Mouse (Mus musculus): ENCODE results near the gene Snx21. TPM values are rescaled to one million over a fixed set of nuclear protein-coding genes. Genes with fewer than 3 reads are reported as not detected.
A peak's percentile ranks its signal among the peaks of the same experiment; 100 is the strongest.

Gene Snx21
- polyA plus RNA-seq, 1 experiment from 2014 or later: 24.0 TPM

GRCm38 (mm10) chr2:164758692-164759091, 26.9 kb upstream of the Snx21 start:
- ATAC-seq (replicated peaks; ENCODE audit: low FRiP score): no peak
- no peak overlapping the region for H3K4me3 ChIP-seq (replicated peaks)

DNA sequence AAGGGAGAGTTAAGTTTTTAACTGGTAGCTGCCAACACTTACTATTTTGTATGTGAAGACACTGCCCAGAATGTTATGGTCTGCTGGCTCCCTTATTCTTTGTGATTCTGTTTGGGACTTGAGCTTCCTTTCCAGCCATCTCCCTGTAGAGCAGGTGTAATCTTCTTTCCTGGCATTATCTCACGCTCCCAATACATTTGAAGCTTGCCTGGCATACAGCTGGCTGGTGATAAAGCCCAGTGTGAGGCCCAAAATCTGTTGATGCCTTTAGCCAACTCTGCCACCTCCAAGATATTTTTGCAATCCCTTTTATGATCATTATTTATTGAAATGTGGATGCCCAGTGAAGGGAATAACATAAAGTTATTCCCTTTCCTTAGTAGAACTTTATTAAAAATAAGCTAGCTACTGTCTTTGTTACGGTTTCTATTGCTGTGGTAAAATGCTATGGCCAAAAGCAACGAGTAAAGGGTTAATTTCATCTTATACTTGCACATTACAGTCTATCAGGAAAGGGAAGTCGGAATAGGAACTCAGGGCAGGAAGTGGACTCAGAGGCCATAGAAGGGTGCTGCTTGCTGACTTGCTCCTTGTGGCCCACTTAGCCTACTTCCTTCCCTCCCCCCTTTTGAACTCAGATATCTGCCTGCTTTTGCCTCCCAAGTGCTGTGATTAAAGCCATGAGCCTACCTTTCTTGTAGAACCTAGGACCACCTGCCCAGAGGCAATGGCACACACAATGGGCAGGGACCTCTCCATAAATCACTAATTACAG, 25.4 kb upstream of the Snx21 start:
- H3K4me3 ChIP-seq (replicated peaks): no peak overlapping the region
- no peak overlapping the region for H3K27ac ChIP-seq
- no peaks in the 10 kb centered on the region for H3K9me3 ChIP-seq (replicated peaks)
- H3K27me3 ChIP-seq: no peaks in the 10 kb centered on the region
- peaks cover 94% of the 10 kb centered on the region for H3K36me3 ChIP-seq
- no peak overlapping the region for H3K4me2 ChIP-seq
- 82% methylated on average over 4 of the region's 4 CpGs for WGBS
- no peaks in the 10 kb centered on the region for H3K4me1 ChIP-seq
- H3K9ac ChIP-seq: no peak overlapping the region
- no peak for ATAC-seq (replicated peaks; ENCODE audit: low FRiP score)

More at GRCm38 (mm10) chr2:164758692-164759091, 26.9 kb upstream of the Snx21 start:
- Histone ChIP-seq H3K27ac (no peak overlapping the region), H3K9me3 (replicated peaks) (no peaks in the 10 kb centered on the region), H3K36me3 (peaks cover 100% of the 10 kb centered on the region), H3K4me1 (no peaks in the 10 kb centered on the region), H3K27me3 (no peaks in the 10 kb centered on the region), H3K9ac (no peak overlapping the region), H3K4me2 (no peak overlapping the region)
- WGBS: 36% methylated on average over 1 of the region's 1 CpGs

- Histone ChIP-seq H3K27me3 (no peaks in the 10 kb centered on the region), H3K27ac (no peak overlapping the region), H3K36me3 (peaks cover 94% of the 10 kb centered on the region), H3K9ac (no peak overlapping the region), H3K9me3 (replicated peaks) (no peaks in the 10 kb centered on the region), H3K4me1 (no peaks in the 10 kb centered on the region), H3K4me2 (no peak overlapping the region), H3K4me3 (replicated peaks) (no peak overlapping the region)
- peak; percentile 78 for ATAC-seq (replicated peaks; ENCODE audit: low FRiP score)
- WGBS: 94% methylated on average over 2 of the region's 2 CpGs
These were observed 24.1 kb upstream of the Snx21 start for GRCm38 (mm10) chr2:164761502-164761901.

- ATAC-seq (replicated peaks; ENCODE audit: low FRiP score): no peak
- 97% methylated on average over 4 of the region's 4 CpGs for WGBS
- no peak overlapping the region for H3K4me3 ChIP-seq (replicated peaks)
- peaks cover 94% of the 10 kb centered on the region for H3K36me3 ChIP-seq
- no peaks in the 10 kb centered on the region for H3K9me3 ChIP-seq (replicated peaks)
- no peak overlapping the region for H3K9ac ChIP-seq
- H3K27ac ChIP-seq: no peak overlapping the region
- H3K27me3 ChIP-seq: no peaks in the 10 kb centered on the region
- H3K4me2 ChIP-seq: no peak overlapping the region
- no peaks in the 10 kb centered on the region for H3K4me1 ChIP-seq
These were observed 23.7 kb upstream of the Snx21 start for GRCm38 (mm10) chr2:164761971-164762370.

- WGBS: 87% methylated on average over 7 of the region's 7 CpGs
- Histone ChIP-seq H3K4me1 (no peaks in the 10 kb centered on the region), H3K36me3 (peaks cover 94% of the 10 kb centered on the region), H3K9ac (no peak overlapping the region), H3K27ac (no peak overlapping the region), H3K9me3 (replicated peaks) (no peaks in the 10 kb centered on the region), H3K4me3 (replicated peaks) (no peak overlapping the region), H3K27me3 (no peaks in the 10 kb centered on the region), H3K4me2 (no peak overlapping the region)
- no peak for ATAC-seq (replicated peaks; ENCODE audit: low FRiP score)
These were observed 23.0 kb upstream of the Snx21 start for GRCm38 (mm10) chr2:164762593-164762992.

DNA sequence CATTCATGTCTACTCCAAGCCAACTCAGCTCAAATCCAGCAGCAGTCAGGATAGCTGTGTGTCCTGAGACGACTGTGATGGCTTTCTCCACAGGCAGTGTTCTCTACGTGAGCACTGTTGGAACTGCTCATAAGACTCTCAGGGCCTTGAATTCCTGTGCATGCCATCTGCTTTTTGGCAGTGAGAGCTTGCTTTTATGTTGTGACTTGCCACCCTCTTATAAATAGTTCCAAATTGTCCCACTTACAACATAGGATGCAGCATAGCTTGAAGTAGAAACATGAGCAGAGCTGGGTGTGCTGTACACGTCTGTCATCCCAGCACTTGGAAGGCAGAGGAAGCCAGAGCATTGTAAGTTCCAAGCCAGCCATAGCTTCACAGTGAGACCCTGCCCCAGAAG, 19.8 kb upstream of the Snx21 start:
- H3K36me3 ChIP-seq: peaks cover 71% of the 10 kb centered on the region
- no peak overlapping the region for H3K4me2 ChIP-seq
- H3K9ac ChIP-seq: no peak overlapping the region
- no peak overlapping the region for H3K27ac ChIP-seq
- 86% methylated on average over 3 of the region's 3 CpGs for WGBS
- peaks cover 13% of the 10 kb centered on the region for H3K4me1 ChIP-seq
- ATAC-seq (replicated peaks; ENCODE audit: low FRiP score): no peak
- no peaks in the 10 kb centered on the region for H3K27me3 ChIP-seq
- H3K9me3 ChIP-seq (replicated peaks): no peaks in the 10 kb centered on the region
- H3K4me3 ChIP-seq (replicated peaks): no peak overlapping the region

DNA sequence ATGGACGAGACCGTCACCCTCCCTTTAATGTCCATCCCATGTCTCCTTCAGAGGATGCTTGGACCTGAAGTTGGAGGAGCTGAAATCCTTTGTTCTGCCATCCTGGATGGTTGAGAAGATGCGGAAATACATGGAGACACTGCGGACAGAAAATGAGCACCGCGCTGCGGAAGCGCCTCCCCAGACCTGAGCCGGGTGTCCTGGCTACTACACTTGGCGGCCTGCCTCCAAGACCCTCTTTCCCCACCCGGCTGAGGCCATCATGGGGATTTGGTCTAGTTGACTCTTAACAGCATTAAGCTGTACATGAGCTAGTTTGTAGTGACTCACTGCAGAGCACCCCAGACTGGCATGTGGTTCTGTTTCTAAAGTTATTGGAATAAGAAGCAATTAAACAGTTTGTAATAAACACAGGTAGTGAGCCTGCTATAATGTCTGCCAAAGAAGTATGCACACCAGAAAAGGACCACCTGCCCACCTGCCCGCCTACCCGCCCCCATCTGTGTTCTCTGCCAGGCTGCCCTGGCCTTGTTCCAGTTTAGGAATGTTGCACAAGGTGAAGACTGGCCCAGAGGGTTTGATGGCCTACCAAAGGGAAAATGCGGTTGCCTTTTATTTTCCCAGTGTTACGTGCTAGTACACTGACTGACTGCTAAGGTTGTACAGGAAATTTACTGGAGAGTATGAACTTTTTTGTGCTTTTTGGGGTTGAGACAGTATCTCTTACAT, 17.6 kb upstream of the Snx21 start:
- Histone ChIP-seq H3K27me3 (no peaks in the 10 kb centered on the region), H3K4me1 (peaks cover 30% of the 10 kb centered on the region), H3K4me3 (replicated peaks) (no peak overlapping the region), H3K27ac (peak overlapping the region; percentile 25; the same call in 1 of the 2 replicates), H3K4me2 (no peak overlapping the region), H3K36me3 (peaks cover 71% of the 10 kb centered on the region), H3K9ac (no peak overlapping the region), H3K9me3 (replicated peaks) (no peaks in the 10 kb centered on the region)
- 87% methylated on average over 15 of the region's 15 CpGs for WGBS
- no peak for ATAC-seq (replicated peaks; ENCODE audit: low FRiP score)

- 2% methylated on average over 53 of the region's 53 CpGs for WGBS
- Histone ChIP-seq H3K4me2 (peak within 1 kb of the TSS; percentile 80), H3K27me3 (no peaks in the 10 kb centered on the region), H3K9ac (peak within 1 kb of the TSS; percentile 80), H3K4me3 (replicated peaks) (peak within 1 kb of the TSS; percentile 84), H3K9me3 (replicated peaks) (no peaks in the 10 kb centered on the region), H3K4me1 (peaks cover 34% of the 10 kb centered on the region), H3K36me3 (peaks cover 65% of the 10 kb centered on the region), H3K27ac (peak within 1 kb of the TSS; percentile 84)
- peak; percentile 98 for ATAC-seq (replicated peaks; ENCODE audit: low FRiP score)
These were observed 16.2 kb upstream of the Snx21 start, which contains the start of gene Ube2c for GRCm38 (mm10) chr2:164769258-164770037. TSS of gene Ube2c (plus strand) at chr2:164769898.

GRCm38 (mm10) chr2:164770279-164770678, 15.3 kb upstream of the Snx21 start:
- H3K36me3 ChIP-seq: peaks cover 58% of the 10 kb centered on the region
- 0 out of 2 replicates have a peak, but pooled peaks have one; percentile 0 for ATAC-seq (replicated peaks; ENCODE audit: low FRiP score)

DNA sequence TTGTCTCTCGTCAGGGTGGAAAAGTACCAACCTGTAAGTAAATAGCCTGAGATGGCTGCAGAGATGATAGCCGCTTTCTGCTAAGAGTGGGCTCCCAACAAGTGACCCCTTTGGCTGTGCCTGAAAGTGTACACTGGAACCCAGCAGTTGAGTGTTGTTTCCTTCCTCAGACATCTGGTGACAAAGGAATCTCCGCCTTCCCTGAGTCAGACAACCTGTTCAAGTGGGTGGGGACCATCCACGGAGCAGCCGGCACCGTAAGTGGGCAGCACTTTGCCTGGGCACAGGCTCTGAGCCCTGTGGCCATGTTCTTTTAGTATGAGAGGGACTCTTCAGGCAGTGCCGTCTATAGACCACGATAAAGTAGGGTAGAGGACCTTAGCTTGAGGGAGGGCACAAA, 14.5 kb upstream of the Snx21 start:
- Histone ChIP-seq H3K36me3 (peaks cover 49% of the 10 kb centered on the region), H3K4me1 (peaks cover 34% of the 10 kb centered on the region), H3K27ac (no peak overlapping the region), H3K9ac (peak overlapping the region; percentile 80), H3K4me3 (replicated peaks) (peak overlapping the region; percentile 84), H3K9me3 (replicated peaks) (no peaks in the 10 kb centered on the region), H3K27me3 (no peaks in the 10 kb centered on the region), H3K4me2 (peak overlapping the region; percentile 80)
- WGBS: 74% methylated on average over 8 of the region's 8 CpGs
- ATAC-seq (replicated peaks; ENCODE audit: low FRiP score): no peak

More at GRCm38 (mm10) chr2:164770279-164770678, 15.3 kb upstream of the Snx21 start:
- whole genome bisulfite sequencing: 2% methylated on average over 15 of the region's 15 CpGs
- H3K4me1 ChIP-seq: peaks cover 34% of the 10 kb centered on the region
- no peaks in the 10 kb centered on the region for H3K27me3 ChIP-seq
- H3K9me3 ChIP-seq (replicated peaks): no peaks in the 10 kb centered on the region
- H3K27ac ChIP-seq: peak overlapping the region; percentile 76
- peak overlapping the region; percentile 80 for H3K4me2 ChIP-seq
- peak overlapping the region; percentile 80 for H3K9ac ChIP-seq
- H3K4me3 ChIP-seq (replicated peaks): peak overlapping the region; percentile 84

DNA sequence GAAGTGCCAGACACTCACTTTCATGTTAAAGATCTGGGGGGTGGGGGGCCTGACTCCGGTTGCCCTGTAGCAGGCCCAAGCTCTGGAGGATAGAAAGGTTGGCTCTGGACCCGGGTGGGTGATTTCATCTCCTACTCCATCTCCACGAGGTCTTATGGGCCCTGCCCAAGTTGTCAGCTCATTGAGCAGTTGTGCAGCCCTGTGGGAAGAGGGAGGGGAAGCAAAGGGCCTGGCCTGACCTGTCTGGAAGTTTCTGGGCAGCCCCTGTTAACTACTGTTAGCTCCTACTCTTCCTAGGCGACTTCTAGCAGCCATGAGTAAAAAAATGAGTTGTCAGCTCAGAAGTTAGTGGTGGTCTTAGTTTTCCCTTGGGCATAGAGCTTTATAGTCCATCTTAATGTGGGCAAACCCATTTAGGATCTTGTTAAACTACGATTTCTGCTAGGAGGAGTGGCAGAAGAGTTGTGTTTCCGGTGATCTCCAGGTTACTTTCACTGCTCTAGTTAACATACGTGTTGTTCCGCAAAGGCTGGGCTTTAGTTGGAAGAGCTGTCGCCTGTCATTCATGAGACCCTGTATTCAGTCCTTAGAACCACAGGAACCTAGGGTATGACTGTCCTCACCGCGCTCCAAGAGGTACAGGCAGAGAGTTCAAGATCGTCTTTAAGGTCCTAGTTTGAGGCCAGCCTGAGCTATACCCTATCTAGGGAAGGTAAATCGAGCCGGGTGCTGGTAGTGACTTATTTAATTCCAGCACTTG, 12.2 kb upstream of the Snx21 start:
- Histone ChIP-seq H3K9me3 (replicated peaks) (no peaks in the 10 kb centered on the region), H3K36me3 (peaks cover 27% of the 10 kb centered on the region), H3K27ac (no peak overlapping the region), H3K9ac (no peak overlapping the region), H3K27me3 (no peaks in the 10 kb centered on the region), H3K4me1 (peaks cover 31% of the 10 kb centered on the region), H3K4me2 (no peak overlapping the region), H3K4me3 (replicated peaks) (no peak overlapping the region)
- ATAC-seq (replicated peaks; ENCODE audit: low FRiP score): no peak
- WGBS: 84% methylated on average over 14 of the region's 14 CpGs
